8 mouse cellular contexts compared by ENCODE assay signal in the genomic region with DNA sequence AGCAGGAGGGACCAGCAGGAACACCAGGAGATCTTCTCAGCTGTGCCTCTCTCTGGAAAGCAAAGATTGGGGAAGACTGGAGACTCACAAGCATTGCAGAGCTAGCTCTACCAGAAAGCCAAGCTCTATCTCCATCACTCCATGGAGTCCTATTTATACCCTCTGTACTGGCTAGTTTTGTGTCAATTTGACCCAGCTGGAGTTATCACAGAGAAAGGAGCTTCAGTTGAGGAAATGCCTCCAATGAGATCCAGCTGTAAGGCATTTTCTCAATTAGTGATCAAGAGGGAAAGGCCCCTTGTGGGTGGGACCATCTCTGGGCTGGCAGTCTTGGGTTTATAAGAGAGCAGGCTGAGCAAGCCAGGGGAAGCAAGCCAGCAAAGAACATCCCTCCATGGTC. TPM values are rescaled to one million over a fixed set of nuclear protein-coding genes. Genes with fewer than 3 reads are reported as not detected.
DNase-seq lines count a peak whose midpoint lies in the region; ATAC-seq and TF ChIP-seq lines count a peak whose summit lies in the region.
"Not testable (repeated sequence)": the region's sequence is repeated elsewhere in the genome, so short reads cannot be mapped to it uniquely, and the experiment has no call there.

Gene Stk25, minus strand, starts transcription at position 101 of the 400 bp plus-strand sequence.

- intact Hi-C loops in heart, postnatal 14 days (cut with DNase I) = not testable (repeated sequence)

- not testable (repeated sequence) for H3K9me3 ChIP-seq in ES-Bruce4 (replicated peaks; ENCODE audit: control insufficient read depth, insufficient read depth, low read length, poor library complexity, severe bottlenecking); kidney, embryonic 15.5 days (replicated peaks); limb, embryonic 11.5 days (ENCODE audit: control insufficient read depth, low read length)
- H3K9me3 ChIP-seq in megakaryocyte, embryonic 14.5 days = peaks cover 22% of the 10 kb centered on the region

- DNase-seq in gastrocnemius, adult 8-10 months (ENCODE audit: low spot score in 2 of 2); heart, postnatal 14 days; limb, embryonic 11.5 days (ENCODE audit: low spot score): not testable (repeated sequence)

- H3K4me2 ChIP-seq in kidney, embryonic 15.5 days; limb, embryonic 11.5 days (ENCODE audit: low read depth, severe bottlenecking): not testable (repeated sequence)

- not testable (repeated sequence) for H3K36me3 ChIP-seq in ES-Bruce4 (ENCODE audit: control insufficient read depth, insufficient read depth, low read length, poor library complexity, severe bottlenecking); kidney, embryonic 15.5 days; limb, embryonic 11.5 days (ENCODE audit: control insufficient read depth, insufficient read depth, low read length); megakaryocyte, embryonic 14.5 days (replicated peaks; ENCODE audit: low read length); small intestine, adult 2 months (ENCODE audit: control insufficient read depth, insufficient read depth, low read length)

- ATAC-seq in kidney, embryonic 15.5 days (replicated peaks; ENCODE audit: low FRiP score); limb, embryonic 11.5 days (ENCODE audit: insufficient number of reproducible peaks, low FRiP score, low TSS enrichment, low read depth): not testable (repeated sequence)

- H3K9ac ChIP-seq in ES-Bruce4 (ENCODE audit: low read depth, poor library complexity, severe bottlenecking); kidney, embryonic 15.5 days; limb, embryonic 11.5 days (ENCODE audit: low read length): not testable (repeated sequence)

- H3K4me1 ChIP-seq in ES-Bruce4 (ENCODE audit: control insufficient read depth, insufficient read depth, low read length); cortical plate, adult 2 months (ENCODE audit: control insufficient read depth, insufficient read depth, low read length); kidney, embryonic 15.5 days; limb, embryonic 11.5 days (ENCODE audit: control insufficient read depth, insufficient read depth, low read length); small intestine, adult 2 months (ENCODE audit: control insufficient read depth, insufficient read depth, insufficient read length, low read length): not testable (repeated sequence)
- H3K4me1 ChIP-seq in megakaryocyte, embryonic 14.5 days = peaks cover 15% of the 10 kb centered on the region

- not testable (repeated sequence) for TF ChIP-seq CTCF in ES-Bruce4 (IDR thresholded peaks at IDR 0.05; ENCODE audit: low read depth, low read length); cortical plate, adult 2 months (IDR thresholded peaks at IDR 0.05; ENCODE audit: extremely low read depth, insufficient read depth, low read length); small intestine, adult 2 months (IDR thresholded peaks at IDR 0.05; ENCODE audit: extremely low read depth, insufficient read length, insufficient replicate concordance, low read depth, low read length)

- H3K4me3 ChIP-seq in ES-Bruce4 (ENCODE audit: low read depth, low read length); cortical plate, adult 2 months (ENCODE audit: insufficient read depth, low read length); kidney, embryonic 15.5 days (replicated peaks); limb, embryonic 11.5 days (ENCODE audit: low read depth, low read length); megakaryocyte, embryonic 14.5 days (replicated peaks); small intestine, adult 2 months (ENCODE audit: low read depth, low read length): not testable (repeated sequence)

- H3K27ac ChIP-seq in ES-Bruce4 (ENCODE audit: insufficient read depth, low read length); cortical plate, adult 2 months (ENCODE audit: insufficient read depth, low read length); kidney, embryonic 15.5 days; limb, embryonic 11.5 days (replicated peaks; ENCODE audit: low read depth, low read length): not testable (repeated sequence)
- H3K27ac ChIP-seq in small intestine, adult 2 months (ENCODE audit: insufficient read depth, low read depth, low read length) = peak within 1 kb of the TSS; percentile 31

- not testable (repeated sequence) for H3K27me3 ChIP-seq in ES-Bruce4 (ENCODE audit: control insufficient read depth, insufficient read depth, low read length, poor library complexity, severe bottlenecking); kidney, embryonic 15.5 days; limb, embryonic 11.5 days (ENCODE audit: control insufficient read depth, insufficient read depth, low read length); megakaryocyte, embryonic 14.5 days (replicated peaks); small intestine, adult 2 months (ENCODE audit: control insufficient read depth, insufficient read depth, low read length)

- TF ChIP-seq EP300 in ES-Bruce4 (IDR thresholded peaks at IDR 0.05; ENCODE audit: insufficient read depth, low read depth, low read length) = not testable (repeated sequence)

- TF ChIP-seq POLR2A in ES-Bruce4 (IDR thresholded peaks at IDR 0.05; ENCODE audit: insufficient read depth, low read length); cortical plate, adult 2 months (IDR thresholded peaks at IDR 0.05; ENCODE audit: extremely low read depth, insufficient read depth, low read length); small intestine, adult 2 months (IDR thresholded peaks at IDR 0.05; ENCODE audit: low read depth, low read length): not testable (repeated sequence)

RNA-seq across cellular contexts. Expression of gene Stk25, which starts in this region (rescaled TPM):
- 77.7 and 79.6 TPM in 2 replicates for polyA plus RNA-seq in ES-Bruce4 (2011; ENCODE audit: insufficient read depth, insufficient read length, low read depth, missing spikeins)
- polyA plus RNA-seq in cortical plate, adult 2 months (2012; rRNA removed) = 404 and 424 TPM in 2 replicates
- 100 to 1,000 TPM in 2 of 4 experiments, 10 to 100 TPM in 2; 89.9 to 104 (median 96.5) TPM for total RNA-seq in gastrocnemius, adult 8-10 months (2022)
- total RNA-seq in heart, postnatal 14 days (2021) = 100 to 1,000 TPM in 1 of 2 experiments, 10 to 100 TPM in 1; 98.9 to 106 TPM
- 169 and 180 TPM in 2 replicates for polyA plus RNA-seq in kidney, embryonic 15.5 days (2015; fragmentation: Nextera tagmentation; extraction: Ambion mirVana)
- polyA plus RNA-seq in limb, embryonic 11.5 days (2014; fragmentation: Nextera tagmentation; extraction: Ambion mirVana) = 182 and 191 TPM in 2 replicates
- polyA plus RNA-seq in megakaryocyte, embryonic 14.5 days (2012; ENCODE audit: insufficient read depth, low replicate concordance) = 21.0 and 51.8 TPM in 2 replicates
- 217 and 306 TPM in 2 replicates for polyA plus RNA-seq in small intestine, adult 2 months (2012; rRNA removed)
